Mouse (Mus musculus): Measurements from ENCODE around the gene Ccdc15.
"Not testable (repeated sequence)": the region's sequence is repeated elsewhere in the genome, so short reads cannot be mapped to it uniquely, and the experiment has no call there.

Gene Ccdc15

GRCm38 (mm10) chr9:37351266-37351665 is 3.0 kb upstream of the Ccdc15 start:
- in situ Hi-C loops (cut with MboI) = no loop called here

GRCm38 (mm10) chr9:37349050-37349449 is 818 bp upstream of the Ccdc15 start:
- in situ Hi-C loops (cut with MboI) = no loop called here

GRCm38 (mm10) chr9:37347184-37347987 is 846 bp downstream of the Ccdc15 start:
- in situ Hi-C loops (cut with MboI) = no loop called here

GRCm38 (mm10) chr9:37345406-37345805 is 2.8 kb downstream of the Ccdc15 start:
- in situ Hi-C loops (cut with MboI) = no loop called here

GRCm38 (mm10) chr9:37329456-37329855 is 18.8 kb downstream of the Ccdc15 start:
- in situ Hi-C loops (cut with MboI) = no loop called here

GRCm38 (mm10) chr9:37301720-37302119 is 46.5 kb downstream of the Ccdc15 start:
- in situ Hi-C loops (cut with MboI) = no loop called here

- in situ Hi-C loops (cut with MboI) = not testable (repeated sequence)
Observed at GRCm38 (mm10) chr9:37300501-37300900, 47.7 kb downstream of the Ccdc15 start.

- in situ Hi-C loops (cut with MboI) = no loop called here
Observed at GRCm38 (mm10) chr9:37295586-37295985, 52.6 kb downstream of the Ccdc15 start.

GRCm38 (mm10) chr9:37266622-37267021 is 81.6 kb downstream of the Ccdc15 start:
- in situ Hi-C loops (cut with MboI) = no loop called here

- in situ Hi-C loops (cut with MboI) = no loop called here
Observed at GRCm38 (mm10) chr9:37255889-37256225, 92.4 kb downstream of the Ccdc15 start.

GRCm38 (mm10) chr9:37255149-37255888 is 92.9 kb downstream of the Ccdc15 start, which contains the start of gene Slc37a2:
Gene Slc37a2 (minus strand): TSS chr9:37255738.
- in situ Hi-C loops (cut with MboI) = no loop called here

- in situ Hi-C loops (cut with MboI) = no loop called here
Observed at GRCm38 (mm10) chr9:37254531-37255110, 93.6 kb downstream of the Ccdc15 start.

- in situ Hi-C loops (cut with MboI) = no loop called here
Observed at GRCm38 (mm10) chr9:37250631-37251030, 97.6 kb downstream of the Ccdc15 start.

GRCm38 (mm10) chr9:37249976-37250375 is 98.3 kb downstream of the Ccdc15 start:
- in situ Hi-C loops (cut with MboI) = loop anchor here (25.0 kb wide), 1 partner anchor 288 kb away; no protein-coding TSS in a partner anchor

GRCm38 (mm10) chr9:37248381-37248906 is 99.8 kb downstream of the Ccdc15 start:
- in situ Hi-C loops (cut with MboI) = loop anchor here (25.0 kb wide), 1 partner anchor 286 kb away; no protein-coding TSS in a partner anchor

GRCm38 (mm10) chr9:37247429-37247828 is 100.8 kb downstream of the Ccdc15 start:
- in situ Hi-C loops (cut with MboI) = loop anchor here (25.0 kb wide), 1 partner anchor 285 kb away; no protein-coding TSS in a partner anchor

- in situ Hi-C loops (cut with MboI) = loop anchor here (25.0 kb wide), 1 partner anchor 284 kb away; no protein-coding TSS in a partner anchor
Observed at GRCm38 (mm10) chr9:37245810-37246209, 102.4 kb downstream of the Ccdc15 start.

GRCm38 (mm10) chr9:37245404-37245803 is 102.8 kb downstream of the Ccdc15 start:
- in situ Hi-C loops (cut with MboI) = loop anchor here (25.0 kb wide), 1 partner anchor 283 kb away; no protein-coding TSS in a partner anchor

GRCm38 (mm10) chr9:37244600-37244999 is 103.6 kb downstream of the Ccdc15 start:
- in situ Hi-C loops (cut with MboI) = loop anchor here (25.0 kb wide), 1 partner anchor 282 kb away; no protein-coding TSS in a partner anchor

- in situ Hi-C loops (cut with MboI) = loop anchor here (25.0 kb wide), 1 partner anchor 280 kb away; no protein-coding TSS in a partner anchor
Observed at GRCm38 (mm10) chr9:37242764-37243163, 105.5 kb downstream of the Ccdc15 start.

- in situ Hi-C loops (cut with MboI) = loop anchor here (25.0 kb wide), 1 partner anchor 274 kb away; no protein-coding TSS in a partner anchor
Observed at GRCm38 (mm10) chr9:37235951-37236737, 112.1 kb downstream of the Ccdc15 start.

All from mature B cell (primary cell).